Comparison of ENCODE assay signal across 7 mouse cellular contexts in the genomic region with DNA sequence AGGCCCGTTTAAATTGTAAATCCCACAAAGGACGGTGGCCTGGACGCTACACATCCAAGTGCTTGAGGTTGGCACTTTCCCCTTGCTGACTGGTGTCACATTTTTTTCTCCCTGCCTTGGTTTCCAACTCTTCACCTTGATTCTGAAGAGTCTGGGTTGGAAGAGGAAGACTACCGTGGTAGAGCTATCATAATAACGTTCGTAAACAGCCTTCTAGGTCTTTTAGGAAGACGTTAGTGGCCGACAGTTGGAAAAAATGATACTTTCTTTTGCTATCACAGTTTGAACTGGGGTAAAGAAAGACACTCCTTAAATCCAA. TPM values are rescaled to one million over a fixed set of nuclear protein-coding genes. Genes with fewer than 3 reads are reported as not detected.
A peak's percentile ranks its signal among the peaks of the same experiment; 100 is the strongest.
DNase-seq lines count a peak whose midpoint lies in the region; ATAC-seq and TF ChIP-seq lines count a peak whose summit lies in the region.

No protein-coding gene starts in this region.

- H3K9me3 ChIP-seq in forebrain, embryonic 11.5 days (ENCODE audit: control insufficient read depth, low read length) = no peaks in the 10 kb centered on the region
- H3K9me3 ChIP-seq in limb, embryonic 10.5 days (replicated peaks) = no peaks in the 10 kb centered on the region

- TF ChIP-seq CTCF in liver, adult 2 months (IDR thresholded peaks at IDR 0.05; ENCODE audit: low read depth, low read length) = no peak
- no peak for TF ChIP-seq CTCF in olfactory bulb, adult 2 months (IDR thresholded peaks at IDR 0.05; ENCODE audit: insufficient read depth, low read depth, low read length)

- H3K27ac ChIP-seq in liver, adult 2 months (replicated peaks; ENCODE audit: insufficient read depth, low read depth, low read length) = peak overlapping the region; percentile 74
- H3K27ac ChIP-seq in forebrain, embryonic 11.5 days (ENCODE audit: low read depth, low read length) = no peak overlapping the region
- H3K27ac ChIP-seq in limb, embryonic 10.5 days = peak overlapping the region; percentile 98
- peak overlapping the region; percentile 32 for H3K27ac ChIP-seq in olfactory bulb, adult 2 months (ENCODE audit: insufficient read depth, low read depth, low read length)

- H3K9ac ChIP-seq in liver, adult 2 months (ENCODE audit: low read depth, low read length) = peak overlapping the region; percentile 93
- H3K9ac ChIP-seq in forebrain, embryonic 11.5 days (ENCODE audit: low read length) = peak overlapping the region; percentile 98

- TF ChIP-seq POLR2A in liver, adult 2 months (IDR thresholded peaks at IDR 0.05; ENCODE audit: extremely low read depth, insufficient read depth, low read length) = no peak
- TF ChIP-seq POLR2A in olfactory bulb, adult 2 months (IDR thresholded peaks at IDR 0.05; ENCODE audit: insufficient read depth, low read depth, low read length) = no peak

- peaks cover 2% of the 10 kb centered on the region; the same call in 1 of the 2 replicates for H3K36me3 ChIP-seq in liver, adult 2 months (ENCODE audit: control insufficient read depth, insufficient read depth, low read length)
- H3K36me3 ChIP-seq in forebrain, embryonic 11.5 days (ENCODE audit: control insufficient read depth, insufficient read depth, low read length) = no peaks in the 10 kb centered on the region
- peaks cover 4% of the 10 kb centered on the region for H3K36me3 ChIP-seq in limb, embryonic 10.5 days

- no peak for ATAC-seq in forebrain, embryonic 11.5 days (replicated peaks; ENCODE audit: low FRiP score)
- ATAC-seq in activated CD4-positive, CD25-positive, alpha-beta regulatory T cell, adult 4 months = no peak

- peaks cover 2% of the 10 kb centered on the region for H3K4me1 ChIP-seq in liver, adult 2 months (ENCODE audit: control insufficient read depth, insufficient read depth, low read length)
- H3K4me1 ChIP-seq in forebrain, embryonic 11.5 days (replicated peaks; ENCODE audit: control insufficient read depth, insufficient read depth, low read length) = peaks cover 4% of the 10 kb centered on the region; the same call in 1 of the 2 replicates
- peaks cover 20% of the 10 kb centered on the region for H3K4me1 ChIP-seq in limb, embryonic 10.5 days
- peaks cover 8% of the 10 kb centered on the region for H3K4me1 ChIP-seq in olfactory bulb, adult 2 months (ENCODE audit: control insufficient read depth, insufficient read depth, low read length)

- H3K4me3 ChIP-seq in liver, adult 2 months (ENCODE audit: insufficient read depth, low read depth, low read length) = peak overlapping the region; percentile 97
- H3K4me3 ChIP-seq in forebrain, embryonic 11.5 days (ENCODE audit: low read depth, low read length) = peak overlapping the region; percentile 100
- H3K4me3 ChIP-seq in limb, embryonic 10.5 days = peak overlapping the region; percentile 97
- peak overlapping the region; percentile 68 for H3K4me3 ChIP-seq in olfactory bulb, adult 2 months (ENCODE audit: insufficient read depth, low read depth, low read length)

- peak; percentile 61 for DNase-seq in liver, adult 2 months (ENCODE audit: extremely low read depth, low read depth, low spot score)
- no peak for DNase-seq in liver
- DNase-seq in forebrain, embryonic 11.5 days (ENCODE audit: low spot score) = no peak
- no peak for DNase-seq in limb, embryonic 10.5 days (ENCODE audit: low spot score)
- no peak for DNase-seq in adrenal gland, adult 8-10 months

- no peaks in the 10 kb centered on the region for H3K27me3 ChIP-seq in liver, adult 2 months (ENCODE audit: control insufficient read depth, insufficient read depth, low read length)
- H3K27me3 ChIP-seq in forebrain, embryonic 11.5 days (ENCODE audit: control insufficient read depth, insufficient read depth, low read length) = no peaks in the 10 kb centered on the region
- H3K27me3 ChIP-seq in limb, embryonic 10.5 days (ENCODE audit: low read depth, poor library complexity, severe bottlenecking) = no peaks in the 10 kb centered on the region

- peaks cover 11% of the 10 kb centered on the region; the same call in 1 of the 2 replicates for H3K79me2 ChIP-seq in liver, adult 2 months (ENCODE audit: control insufficient read depth, insufficient read depth, low read length)

- H3K4me2 ChIP-seq in forebrain, embryonic 11.5 days (ENCODE audit: low read depth, low read length, severe bottlenecking) = peak overlapping the region; percentile 88

- 38% methylated on average over 8 of the region's 8 CpGs for WGBS in liver, adult 2 months
- 24% methylated on average over 8 of the region's 8 CpGs for WGBS in forebrain, embryonic 11.5 days
- WGBS in limb, embryonic 10.5 days = 29% methylated on average over 8 of the region's 8 CpGs
- WGBS in olfactory bulb, adult 2 months = 37% methylated on average over 8 of the region's 8 CpGs

RNA-seq across cellular contexts. Expression of a gene that starts 0.5 kb away (rescaled TPM):
- 29.6 and 32.7 TPM in 2 replicates for total RNA-seq in liver, adult 2 months (2014; rRNA removed)
- 39.5 and 52.6 TPM in 2 replicates for polyA plus RNA-seq in liver, adult 2 months (2012; rRNA removed)
- 57.9 and 60.8 TPM in 2 replicates for polyA plus RNA-seq in forebrain, embryonic 11.5 days (2014; fragmentation: Nextera tagmentation; extraction: Ambion mirVana)
- polyA plus RNA-seq in limb, embryonic 10.5 days (2016; fragmentation: Nextera tagmentation; extraction: Ambion mirVana) = 67.6 and 77.9 TPM in 2 replicates
- polyA plus RNA-seq in olfactory bulb, adult 2 months (2012; ENCODE audit: insufficient read depth, insufficient read length, low replicate concordance, missing spikeins) = 282 TPM in 1 of 2 replicates, not detected in the other
- polyA plus RNA-seq in activated CD4-positive, CD25-positive, alpha-beta regulatory T cell, adult 4 months (2017; shearing (Covaris generic)) = 10 to 100 TPM; 54.9 to 68.6 TPM
- 100 to 1,000 TPM in 3 of 4 experiments, 10 to 100 TPM in 1; 88.6 to 150 (median 124) TPM for total RNA-seq in adrenal gland, adult 8-10 months (2022)

RNA-seq across cellular contexts. Expression of a gene that starts 40.6 kb away (rescaled TPM):
- 23.9 and 33.7 TPM in 2 replicates for total RNA-seq in liver, adult 2 months (2014; rRNA removed)
- 34.9 and 39.6 TPM in 2 replicates for polyA plus RNA-seq in liver, adult 2 months (2012; rRNA removed)
- 10.9 and 13.4 TPM in 2 replicates for polyA plus RNA-seq in forebrain, embryonic 11.5 days (2014; fragmentation: Nextera tagmentation; extraction: Ambion mirVana)
- 24.7 and 32.9 TPM in 2 replicates for polyA plus RNA-seq in limb, embryonic 10.5 days (2016; fragmentation: Nextera tagmentation; extraction: Ambion mirVana)
- polyA plus RNA-seq in olfactory bulb, adult 2 months (2012; ENCODE audit: insufficient read depth, insufficient read length, low replicate concordance, missing spikeins) = not detected in 2 replicates
- 1 to 10 TPM; 1.9 to 3.2 TPM for polyA plus RNA-seq in activated CD4-positive, CD25-positive, alpha-beta regulatory T cell, adult 4 months (2017; shearing (Covaris generic))
- total RNA-seq in adrenal gland, adult 8-10 months (2022) = 10 to 100 TPM; 29.8 to 48.0 (median 39.3) TPM
